Mouse (Mus musculus) Patski (cell line): ENCODE measurements around the gene Pcdh9. TPM values are rescaled to one million over a fixed set of nuclear protein-coding genes. Genes with fewer than 3 reads are reported as not detected.

Source experiments
- ATAC-seq: fragments of 100-300 bp; one replicate; pipeline ENCODE4 v1.8.0; 2021
- CTCF ChIA-PET: fragments of 350-600 bp; sonication (Branson Sonifier 250); formaldehyde crosslinking; loops from one replicate; lab custom pipeline; 2022; ENCODE audit warnings: inconsistent platforms; lab: Charles Lee
- POLR2A ChIA-PET: fragments of 350-600 bp; sonication (Branson Sonifier 250); formaldehyde crosslinking; loops from one replicate; lab custom pipeline; 2022; ENCODE audit warnings: antibody characterized with exemption, inconsistent platforms; lab: Charles Lee
- DNase-seq: peaks from one replicate; pipeline ENCODE4 v3.0.0-alpha.2; 2011; ENCODE audit warnings: low read depth, low spot score
- H3K27me3 ChIP-seq: fragments of 371-371 bp; one replicate; pipeline ENCODE4 v1.5.1; 2021
- CTCF ChIP-seq: fragments of 100-300 bp; IDR thresholded peaks from one replicate; pipeline ENCODE4 v1.5.1; 2021
- in situ Hi-C: fragments of 300-500 bp; cut with MboI; formaldehyde crosslinking; loops from 3 replicates; pipeline ENCODE4 v1.11.1; 2018; ENCODE audit warnings: low pct_unique_long_range_greater_than_20kb, mixed read lengths
- polyA plus RNA-seq: library from polyadenylated mRNA; unstranded; gene quantifications from one replicate; pipeline ENCODE4 v1.2.3, GENCODE M21; 2021

Gene Pcdh9
- not detected for polyA plus RNA-seq

DNA sequence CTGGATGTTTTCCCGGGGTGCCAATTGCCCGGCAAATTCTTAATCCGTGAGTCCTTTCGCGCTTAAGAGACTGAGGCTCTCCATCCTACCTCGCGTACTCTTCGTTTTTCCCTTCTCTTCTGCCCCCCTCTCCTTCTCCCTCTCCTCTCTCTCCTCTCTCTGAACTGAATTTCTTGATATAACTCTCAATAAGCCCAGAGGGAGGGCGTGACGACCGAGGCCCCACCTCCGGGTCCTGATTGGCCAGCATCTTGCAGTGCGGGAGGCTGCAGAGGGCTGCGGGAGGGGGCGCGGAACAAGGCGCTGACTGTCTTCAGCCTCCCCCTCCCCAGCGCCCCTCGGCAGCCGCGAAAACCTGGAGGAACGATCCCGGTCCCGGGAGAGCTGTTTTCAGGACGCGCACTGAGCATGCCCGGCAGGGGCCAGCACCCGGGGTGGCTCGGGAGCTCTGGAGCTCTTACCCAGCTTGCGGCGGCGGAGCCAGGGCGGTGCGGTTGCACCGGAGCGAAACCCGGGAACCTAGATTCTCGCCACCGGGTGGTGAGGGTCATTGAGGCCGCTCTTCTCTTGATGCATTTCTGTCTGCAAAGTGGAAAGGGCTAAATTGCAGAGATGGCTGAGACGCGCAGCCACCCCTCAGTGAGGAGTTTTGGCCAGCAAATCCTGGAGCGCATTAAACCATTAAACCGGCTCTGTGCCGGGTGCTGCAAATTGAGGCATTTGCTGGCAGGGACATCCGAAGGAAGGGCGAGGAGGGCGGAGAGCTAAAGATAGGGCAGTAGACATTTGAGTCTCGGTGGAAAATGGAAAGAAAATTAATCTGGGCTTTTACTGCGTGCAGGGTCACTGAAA, at the start of gene Pcdh9:
TSS of gene Pcdh9 (minus strand) at position 161 of the 852 bp plus-strand sequence.
- TF ChIP-seq CTCF: no peak
- CTCF ChIA-PET: no interaction called here
- DNase-seq: no peak
- POLR2A ChIA-PET: no interaction called here
- peak; percentile 23 for ATAC-seq
- in situ Hi-C loops: no loop called here
- peaks cover 60% of the 10 kb centered on the region for H3K27me3 ChIP-seq

GRCm38 (mm10) chr14:93906928-93907327, 16.4 kb upstream of the Pcdh9 start:
- in situ Hi-C loops: no loop called here
- DNase-seq (no peak), ATAC-seq (no peak)
- ChIA-PET POLR2A (no interaction called here), CTCF (no interaction called here)
- no peak for TF ChIP-seq CTCF
- H3K27me3 ChIP-seq: peaks cover 14% of the 10 kb centered on the region

GRCm38 (mm10) chr14:93898533-93898932, 8.1 kb upstream of the Pcdh9 start:
- POLR2A ChIA-PET: no interaction called here
- no peak for DNase-seq
- CTCF ChIA-PET: no interaction called here
- no peak for ATAC-seq
- H3K27me3 ChIP-seq: peaks cover 30% of the 10 kb centered on the region
- TF ChIP-seq CTCF: peak; percentile 33
- in situ Hi-C loops: no loop called here

DNA sequence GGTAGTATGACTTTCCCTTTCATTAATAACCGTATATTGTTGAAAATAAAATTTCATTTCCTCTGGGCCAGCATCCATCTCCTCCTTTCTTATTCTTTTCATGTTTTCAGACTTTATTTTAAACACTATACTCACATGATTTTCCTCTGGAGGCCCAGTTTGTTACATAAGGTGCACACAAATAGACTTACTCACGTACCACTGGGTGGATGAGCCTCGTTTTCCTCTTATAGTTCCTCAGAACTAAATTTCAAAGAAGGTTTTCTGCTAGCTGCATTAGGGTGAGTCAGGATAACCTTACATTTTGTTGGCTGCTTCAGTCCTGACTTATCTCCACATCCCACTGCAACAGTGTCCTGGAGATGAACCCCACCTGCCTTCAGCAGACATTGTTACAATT, 4.7 kb upstream of the Pcdh9 start:
- TF ChIP-seq CTCF: no peak
- in situ Hi-C loops: no loop called here
- ChIA-PET POLR2A (no interaction called here), CTCF (no interaction called here)
- H3K27me3 ChIP-seq: peaks cover 47% of the 10 kb centered on the region
- ATAC-seq: no peak
- no peak for DNase-seq

DNA sequence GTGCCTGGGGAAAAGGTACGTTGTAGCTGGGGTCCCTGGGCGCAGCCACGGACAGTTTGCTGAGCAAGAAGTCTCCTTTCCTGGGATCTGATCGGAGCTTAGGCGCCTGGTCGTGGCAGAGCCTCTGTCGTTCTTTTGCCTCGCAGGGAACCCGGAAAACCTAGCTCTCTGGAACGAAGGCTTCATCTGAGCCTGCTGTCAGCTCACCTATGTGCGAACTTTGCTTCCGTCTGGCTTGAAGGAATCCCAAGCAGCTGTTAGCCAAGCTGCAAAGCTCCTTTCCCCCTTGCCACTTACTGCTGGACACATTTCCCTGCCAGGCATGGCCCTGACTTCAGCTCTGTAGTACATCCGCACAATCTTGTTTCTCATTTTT, 880 bp upstream of the Pcdh9 start:
- ATAC-seq (no peak), DNase-seq (no peak)
- in situ Hi-C loops: no loop called here
- ChIA-PET CTCF (no interaction called here), POLR2A (no interaction called here)
- H3K27me3 ChIP-seq: peaks cover 60% of the 10 kb centered on the region
- TF ChIP-seq CTCF: no peak

- ChIA-PET CTCF (no interaction called here), POLR2A (no interaction called here)
- DNase-seq: no peak
- ATAC-seq: peak; percentile 24
- TF ChIP-seq CTCF: no peak
- in situ Hi-C loops: loop anchor here (10.0 kb wide), 1 partner anchor 575 kb away; no protein-coding TSS in a partner anchor
- peaks cover 55% of the 10 kb centered on the region for H3K27me3 ChIP-seq
Observed at GRCm38 (mm10) chr14:93889839-93890518, 500 bp downstream of the Pcdh9 start.

DNA sequence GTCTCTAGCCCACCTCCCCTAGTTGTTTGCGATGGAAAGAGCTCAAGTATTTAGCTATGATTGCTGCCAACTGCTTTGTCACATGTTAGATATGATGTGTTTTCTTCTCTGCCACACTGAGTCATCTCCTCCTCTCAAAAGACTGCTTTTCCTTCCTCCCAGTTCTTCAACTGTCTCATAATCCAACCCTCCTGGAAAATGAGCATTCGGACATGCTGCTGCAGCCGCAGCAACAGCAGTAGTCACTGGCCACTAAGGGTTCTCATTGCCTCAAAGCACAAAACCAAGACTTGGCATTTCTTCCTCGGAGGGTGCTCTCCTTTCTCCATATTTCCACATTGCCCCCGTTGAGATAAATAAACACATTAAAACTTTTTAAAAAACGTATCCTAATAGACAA, 1.2 kb downstream of the Pcdh9 start:
- CTCF ChIA-PET: no interaction called here
- in situ Hi-C loops: loop anchor here (10.0 kb wide), 1 partner anchor 574 kb away; no protein-coding TSS in a partner anchor
- peaks cover 54% of the 10 kb centered on the region for H3K27me3 ChIP-seq
- no peak for DNase-seq
- ATAC-seq: no peak
- POLR2A ChIA-PET: no interaction called here
- no peak for TF ChIP-seq CTCF

GRCm38 (mm10) chr14:93888346-93888745, 2.1 kb downstream of the Pcdh9 start:
- DNase-seq (no peak), ATAC-seq (no peak)
- TF ChIP-seq CTCF: no peak
- CTCF ChIA-PET: no interaction called here
- in situ Hi-C loops: loop anchor here (10.0 kb wide), 1 partner anchor 574 kb away; no protein-coding TSS in a partner anchor
- POLR2A ChIA-PET: no interaction called here
- peaks cover 52% of the 10 kb centered on the region for H3K27me3 ChIP-seq

GRCm38 (mm10) chr14:93887066-93887465, 3.4 kb downstream of the Pcdh9 start:
- in situ Hi-C loops: loop anchor here (10.0 kb wide), 1 partner anchor 572 kb away; no protein-coding TSS in a partner anchor
- H3K27me3 ChIP-seq: peaks cover 52% of the 10 kb centered on the region
- TF ChIP-seq CTCF: no peak
- ChIA-PET CTCF (no interaction called here), POLR2A (no interaction called here)
- no peak for DNase-seq
- ATAC-seq: no peak

GRCm38 (mm10) chr14:93885551-93886084, 4.9 kb downstream of the Pcdh9 start:
- H3K27me3 ChIP-seq: peaks cover 38% of the 10 kb centered on the region
- ChIA-PET POLR2A (no interaction called here), CTCF (no interaction called here)
- ATAC-seq (no peak), DNase-seq (no peak)
- no peak for TF ChIP-seq CTCF
- in situ Hi-C loops: loop anchor here (10.0 kb wide), 1 partner anchor 571 kb away; no protein-coding TSS in a partner anchor
